Mouse (Mus musculus): ENCODE data around the gene Zfp799. TPM values are rescaled to one million over a fixed set of nuclear protein-coding genes. Genes with fewer than 3 reads are reported as not detected.

Gene Zfp799
- total RNA-seq, 2 experiments from 2014 or later, result 24.2 to 32.7 TPM

DNA sequence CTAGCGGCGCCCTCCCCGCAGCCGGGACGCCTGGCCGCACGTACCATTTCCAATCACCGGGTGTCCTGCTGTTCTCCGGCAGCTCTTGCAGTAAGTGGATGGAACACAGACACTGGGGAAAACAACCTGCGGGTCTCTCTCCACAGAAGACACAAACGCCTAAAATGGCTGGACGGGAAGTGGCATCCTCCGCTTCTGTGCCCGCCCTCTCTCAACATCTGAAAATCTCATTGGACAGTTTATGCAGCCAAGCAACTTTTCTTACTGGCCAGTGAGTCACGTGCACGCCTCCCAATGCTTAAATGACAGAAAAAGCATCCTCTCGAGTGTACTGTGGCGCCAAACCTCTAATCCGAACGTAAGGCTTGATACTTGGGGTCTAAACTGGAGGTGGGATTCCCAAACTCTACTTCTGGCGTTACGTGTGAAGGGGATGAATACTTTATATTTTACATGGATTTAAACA, 41.9 kb downstream of the Zfp799 start, which contains the start of gene Zfp871:
Gene Zfp871 (minus strand): TSS at position 194 of the 466 bp plus-strand sequence.
- DNase-seq (ENCODE audit: low spot score in 2 of 2), result peak; percentile 85 to 87
- intact Hi-C loops (cut with DNase I), result no loop called here

DNA sequence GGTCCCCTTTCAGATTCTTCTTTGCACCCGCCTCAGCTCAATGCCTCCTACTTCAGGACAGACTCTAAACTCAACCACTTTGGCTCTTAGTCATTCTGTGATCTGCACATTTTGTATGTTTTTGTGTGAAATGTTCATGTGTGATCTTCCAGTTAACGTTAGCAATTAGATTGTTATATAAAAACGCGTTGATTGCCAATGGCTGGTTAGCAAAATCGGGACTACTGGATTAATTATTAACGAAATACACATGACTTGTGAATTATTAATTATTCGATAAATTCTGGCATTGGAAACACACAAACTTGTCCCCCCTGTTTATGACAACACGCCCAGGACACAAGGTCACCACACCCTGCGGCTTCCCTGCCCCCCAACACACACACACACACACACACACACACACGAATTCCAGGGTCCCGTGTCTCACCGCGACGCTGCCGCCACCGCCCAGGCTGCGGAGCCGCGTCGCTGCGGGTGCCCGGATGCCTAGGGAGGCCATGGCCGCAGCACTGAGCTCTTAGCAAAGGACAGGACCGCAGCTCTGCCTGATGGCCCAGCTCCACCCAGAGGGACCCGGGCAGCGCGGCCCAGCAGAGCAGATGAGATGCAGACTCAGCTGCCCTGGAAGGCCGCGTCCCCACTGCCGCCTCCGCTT, 42.5 kb downstream of the Zfp799 start:
- intact Hi-C loops (cut with DNase I), result no loop called here

GRCm38 (mm10) chr17:32786944-32787343, 43.1 kb downstream of the Zfp799 start:
- no peak for DNase-seq (ENCODE audit: low spot score in 2 of 2)
- intact Hi-C loops (cut with DNase I), result no loop called here

More for the DNA sequence above, 42.5 kb downstream of the Zfp799 start:
- no peak for DNase-seq (ENCODE audit: low spot score in 2 of 2)

DNA sequence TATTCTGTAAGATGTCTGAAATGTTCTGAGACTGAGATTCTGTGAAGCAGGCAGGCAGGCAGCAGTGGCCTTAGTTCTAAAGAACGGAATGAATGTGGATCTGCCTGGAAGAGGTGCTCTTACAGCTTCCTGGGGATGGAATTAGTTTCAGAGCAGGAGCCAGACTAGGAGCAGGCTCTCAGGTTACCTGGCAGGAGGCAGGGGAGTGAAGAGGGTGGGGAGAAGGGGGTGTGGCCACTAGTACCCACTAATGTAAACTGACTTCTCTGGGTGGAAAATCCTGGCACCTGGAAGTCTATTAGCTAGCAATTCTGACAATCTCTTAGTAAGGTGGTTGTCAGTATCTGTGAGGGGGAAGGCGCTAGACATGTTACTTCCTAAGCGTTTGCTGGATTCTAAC, 44.4 kb downstream of the Zfp799 start:
- no peak for DNase-seq (ENCODE audit: low spot score in 2 of 2)
- intact Hi-C loops (cut with DNase I), result no loop called here

GRCm38 (mm10) chr17:32777564-32777963, 52.5 kb downstream of the Zfp799 start:
- intact Hi-C loops (cut with DNase I), result loop anchor here (10.0 kb wide), 1 partner anchor 177 kb away; no protein-coding TSS in a partner anchor
- no peak for DNase-seq (ENCODE audit: low spot score in 2 of 2)

DNA sequence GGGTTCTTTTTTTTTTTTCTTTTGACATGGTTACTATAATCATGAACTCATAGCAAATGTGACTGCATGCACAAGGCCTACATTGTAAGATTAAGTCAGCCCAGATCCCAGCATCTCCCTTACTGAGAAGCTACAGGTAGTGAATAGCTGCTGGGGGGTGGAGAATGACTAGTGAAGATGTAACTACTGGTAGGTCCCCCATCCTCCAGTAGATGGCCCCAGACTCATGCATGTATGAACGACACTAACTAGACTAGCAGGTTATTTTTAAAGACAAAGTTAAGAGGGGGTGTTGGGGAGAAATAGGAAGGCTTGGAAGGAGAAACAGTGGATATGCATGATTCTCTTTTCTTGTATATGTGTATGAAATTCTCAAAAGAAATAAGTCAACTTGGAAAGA, 58.8 kb downstream of the Zfp799 start:
- intact Hi-C loops (cut with DNase I), result loop anchor here (10.0 kb wide), 1 partner anchor 184 kb away; no protein-coding TSS in a partner anchor
- DNase-seq (ENCODE audit: low spot score in 2 of 2), result no peak

DNA sequence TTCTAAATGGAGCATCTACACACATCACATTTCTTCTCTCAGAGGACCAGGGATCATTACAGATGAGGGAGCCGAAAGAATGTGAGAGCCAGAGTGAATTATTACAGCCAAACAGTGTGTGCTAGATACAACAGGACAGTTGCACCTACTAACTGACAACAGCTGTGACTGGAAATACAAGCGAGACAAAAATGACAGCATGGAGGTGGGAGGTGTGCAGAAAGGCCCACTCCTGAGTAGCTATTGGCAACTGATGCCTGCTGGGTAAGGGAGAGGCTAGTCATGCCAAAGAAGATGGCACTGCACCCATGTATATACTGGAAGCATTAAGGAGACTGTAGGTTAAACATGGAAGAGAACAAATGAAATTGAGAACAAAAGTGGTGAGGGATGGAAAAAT, 63.6 kb downstream of the Zfp799 start:
- no peak for DNase-seq (ENCODE audit: low spot score in 2 of 2)
- intact Hi-C loops (cut with DNase I), result no loop called here

Other genes starting within 250 kb of the Zfp799 start
- not detected for gene Cyp4f37, start 209.0 kb downstream of the Zfp799 start, total RNA-seq (2021)
- not detected for gene Cyp4f40, start 171.4 kb downstream of the Zfp799 start, total RNA-seq (2021)
- 10 to 100 TPM; 18.3 to 19.3 TPM for gene Cyp4f15, start 144.6 kb downstream of the Zfp799 start, total RNA-seq (2021)
- 10 to 100 TPM; 66.0 to 88.5 TPM for gene Zfp871, start 42.0 kb downstream of the Zfp799 start, total RNA-seq (2021)
- 1 to 10 TPM; 5.7 to 8.5 TPM for gene Zfp811, start 20.3 kb downstream of the Zfp799 start, total RNA-seq (2021)
- 1 to 10 TPM; 8.4 to 8.9 TPM for gene Zfp870, start 61.4 kb upstream of the Zfp799 start, total RNA-seq (2021)
- 1 to 10 TPM; 5.5 to 5.6 TPM for gene Cyp4f14, start 87.1 kb upstream of the Zfp799 start, total RNA-seq (2021)
- 10 to 100 TPM; 17.2 to 21.7 TPM for gene Cyp4f13, start 117.1 kb upstream of the Zfp799 start, total RNA-seq (2021)
- 1 to 10 TPM; 4.1 to 4.6 TPM for gene Zfp472, start 135.6 kb upstream of the Zfp799 start, total RNA-seq (2021)
- gene Zfp952, start 162.9 kb upstream of the Zfp799 start, total RNA-seq (2021), result 10 to 100 TPM; 13.6 to 18.2 TPM
- gene Zfp763, start 203.1 kb upstream of the Zfp799 start, total RNA-seq (2021), result 10 to 100 TPM; 18.3 to 19.6 TPM
- gene 4921501E09Rik, start 237.8 kb upstream of the Zfp799 start, total RNA-seq (2021), result not detected